Mouse (Mus musculus): ENCODE results near the gene Ccdc28b.

The Ccdc28b gene

GRCm38 (mm10) chr4:129623681-129624091 lies at the start of gene Ccdc28b:
Ccdc28b (minus strand) TSS chr4:129623947.
- DNase-seq = peak; percentile 36

- DNase-seq = no peak
These were observed 49.2 kb upstream of the Ccdc28b start for GRCm38 (mm10) chr4:129672878-129673449.

- peak; percentile 86 for DNase-seq
These were observed 48.5 kb upstream of the Ccdc28b start, which contains the start of gene Kpna6 for GRCm38 (mm10) chr4:129672083-129672877. Kpna6 (minus strand) TSS chr4:129672767.

- peak; percentile 67 for DNase-seq
These were observed 47.8 kb upstream of the Ccdc28b start for GRCm38 (mm10) chr4:129671491-129672082.

- DNase-seq = no peak
These were observed 38.6 kb upstream of the Ccdc28b start for GRCm38 (mm10) chr4:129662255-129662813.

- no peak for DNase-seq
These were observed 37.8 kb upstream of the Ccdc28b start for GRCm38 (mm10) chr4:129661584-129661983.

GRCm38 (mm10) chr4:129654770-129655169 lies 31.0 kb upstream of the Ccdc28b start:
- DNase-seq = no peak

- DNase-seq = no peak
These were observed 26.6 kb upstream of the Ccdc28b start for GRCm38 (mm10) chr4:129650359-129650758.

- DNase-seq = no peak
These were observed 24.9 kb upstream of the Ccdc28b start for GRCm38 (mm10) chr4:129648656-129649055.

- DNase-seq = no peak
These were observed 21.5 kb upstream of the Ccdc28b start for GRCm38 (mm10) chr4:129645204-129645603.

GRCm38 (mm10) chr4:129641756-129642155 lies 18.0 kb upstream of the Ccdc28b start:
- no peak for DNase-seq

GRCm38 (mm10) chr4:129640638-129641467 lies 17.1 kb upstream of the Ccdc28b start, which contains the start of gene Txlna:
Txlna (minus strand) TSS chr4:129641065.
- peak; percentile 97 for DNase-seq

- DNase-seq = peak; percentile 35
These were observed 16.4 kb upstream of the Ccdc28b start for GRCm38 (mm10) chr4:129640101-129640637.

GRCm38 (mm10) chr4:129639221-129639620 lies 15.5 kb upstream of the Ccdc28b start:
- DNase-seq = no peak

- peak; percentile 58 for DNase-seq
These were observed 10.1 kb upstream of the Ccdc28b start for GRCm38 (mm10) chr4:129633852-129634251.

GRCm38 (mm10) chr4:129631867-129632266 lies 8.1 kb upstream of the Ccdc28b start:
- DNase-seq = no peak

- no peak for DNase-seq
These were observed 7.2 kb upstream of the Ccdc28b start for GRCm38 (mm10) chr4:129630944-129631343.

- DNase-seq = no peak
These were observed 2.3 kb upstream of the Ccdc28b start for GRCm38 (mm10) chr4:129626035-129626434.

GRCm38 (mm10) chr4:129625496-129625895 lies 1.7 kb upstream of the Ccdc28b start:
- DNase-seq = no peak

- peak; percentile 78 for DNase-seq
These were observed 1.3 kb upstream of the Ccdc28b start for GRCm38 (mm10) chr4:129625029-129625370.

GRCm38 (mm10) chr4:129624281-129625028 lies 708 bp upstream of the Ccdc28b start:
- DNase-seq = peak; percentile 91
